Mouse (Mus musculus) right cerebral cortex, postnatal 10 days (tissue): ENCODE results near the gene Gpd1l.
"Not testable (repeated sequence)": the region's sequence is repeated elsewhere in the genome, so short reads cannot be mapped to it uniquely, and the experiment has no call there.

Experiments
- DNase-seq, 2 experiments: peaks; one replicate each; pipeline ENCODE4 v3.0.0; 2021; ENCODE audit warnings: low spot score in 2 of 2

Gpd1l gene

GRCm38 (mm10) chr9:114933723-114934171 is at the start of gene Gpd1l:
Gene Gpd1l, minus strand, starts transcription at chr9:114933987.
- peak; percentile 97 for DNase-seq

GRCm38 (mm10) chr9:114982689-114983360 is 49.0 kb upstream of the Gpd1l start, which contains the start of gene Rps27rt:
Gene Rps27rt, minus strand, starts transcription at chr9:114982739.
- peak in 1 of 2 experiments; percentile 43 for DNase-seq

GRCm38 (mm10) chr9:114979969-114980368 is 46.2 kb upstream of the Gpd1l start:
- peak; percentile 57 to 70 for DNase-seq

DNA sequence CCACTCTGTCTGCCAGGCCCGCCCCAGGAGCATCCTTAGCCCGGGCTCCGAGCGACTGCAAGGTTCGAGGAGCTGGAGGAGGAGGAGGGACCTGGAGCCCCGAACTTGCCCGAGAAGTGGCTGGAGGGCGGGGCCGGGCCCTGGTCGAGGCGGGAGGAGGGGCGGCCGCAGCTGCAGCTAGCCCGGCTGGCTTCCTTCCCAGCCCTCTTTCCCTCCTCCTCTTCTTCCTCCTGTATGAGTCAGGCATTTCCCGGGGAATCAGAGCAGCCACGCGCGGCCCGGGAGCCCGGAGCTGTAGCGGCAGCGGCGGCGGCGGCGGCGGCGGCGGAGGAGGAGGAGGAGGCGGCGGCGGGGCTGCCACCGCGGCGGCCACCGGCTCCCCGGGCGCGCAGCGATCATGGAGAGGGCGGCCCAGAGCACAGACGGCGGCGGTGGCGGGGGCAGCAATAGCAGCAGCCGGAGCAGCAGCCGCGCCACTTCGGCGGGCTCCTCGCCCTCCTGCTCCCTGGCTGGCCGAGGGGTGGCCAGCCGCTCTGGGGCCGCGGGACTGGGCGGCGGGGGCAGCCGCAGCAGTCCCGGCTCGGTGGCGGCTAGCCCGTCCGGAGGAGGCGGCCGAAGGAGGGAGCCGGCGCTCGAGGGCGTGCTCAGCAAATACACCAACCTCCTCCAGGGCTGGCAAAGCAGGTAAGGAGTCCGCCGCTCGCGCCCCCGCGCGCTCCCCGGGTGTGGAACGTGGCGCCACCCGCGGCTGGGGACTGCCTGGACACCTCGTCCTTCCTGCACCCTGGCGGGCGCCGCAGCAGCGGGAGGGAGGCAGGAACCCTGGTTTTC is 44.7 kb upstream of the Gpd1l start, which contains the start of gene Osbpl10:
Osbpl10 (plus strand) TSS at position 289 of the 831 bp plus-strand sequence.
- peak; percentile 87 to 89 for DNase-seq

GRCm38 (mm10) chr9:114977461-114978280 is 43.9 kb upstream of the Gpd1l start:
- peak; percentile 69 to 88 for DNase-seq

DNA sequence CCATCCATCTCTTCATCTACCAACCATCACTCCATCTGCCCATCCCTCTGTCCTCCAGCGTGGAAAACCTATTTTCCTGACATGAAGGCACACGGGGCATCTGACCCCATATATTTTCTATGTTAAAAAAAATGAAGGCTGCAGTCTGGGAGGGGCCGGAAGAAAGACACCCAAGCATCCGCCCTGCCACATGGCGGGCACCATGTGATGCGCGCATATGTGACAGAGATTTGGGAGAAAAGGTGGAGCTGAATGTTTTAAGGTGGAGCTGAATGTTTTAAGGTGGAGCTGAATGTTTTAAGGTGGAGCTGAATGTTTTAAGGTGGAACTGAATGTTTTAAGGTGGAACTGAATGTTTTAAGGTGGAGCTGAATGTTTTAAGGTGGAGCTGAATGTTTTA is 32.5 kb upstream of the Gpd1l start:
- not testable (repeated sequence) for DNase-seq

DNA sequence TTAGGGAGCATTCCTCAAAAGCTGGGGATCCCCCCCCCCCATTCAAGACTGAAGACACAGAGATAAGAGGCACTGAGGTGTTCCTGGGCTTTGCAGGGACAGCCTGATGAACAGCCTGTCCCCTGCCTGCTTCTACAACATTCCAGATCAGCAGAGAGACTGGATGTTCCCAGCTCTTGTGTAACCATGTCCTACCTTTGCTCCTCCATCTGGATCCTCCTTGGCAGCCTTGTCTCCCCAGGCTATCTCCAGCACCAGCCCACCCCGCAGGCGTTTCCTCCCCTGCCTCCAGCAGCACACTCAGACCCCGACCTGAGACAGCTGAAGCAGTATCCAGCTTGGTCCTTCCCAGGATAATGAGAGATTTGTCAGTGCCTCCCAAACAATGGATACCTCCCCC is 30.3 kb upstream of the Gpd1l start:
- DNase-seq = no peak

DNA sequence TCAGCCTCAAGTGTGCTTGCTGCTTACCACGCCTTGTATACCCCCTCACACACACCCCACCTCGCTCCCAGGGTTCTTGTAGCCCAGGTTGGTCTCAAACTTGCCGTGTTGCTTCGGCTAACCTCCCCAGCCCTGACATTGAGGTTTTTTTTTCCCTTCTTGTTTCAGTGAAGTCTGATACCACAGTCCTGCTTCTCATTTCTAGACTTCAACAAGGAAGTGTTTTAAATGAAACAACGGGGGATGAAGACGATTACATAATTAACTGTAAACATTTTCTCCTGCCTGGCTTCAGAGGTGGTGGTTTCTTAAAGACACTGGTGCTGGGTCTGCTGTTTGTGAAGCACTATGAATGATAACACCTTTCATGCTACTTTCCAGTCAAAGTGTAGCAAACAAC is 27.1 kb upstream of the Gpd1l start:
- no peak for DNase-seq

DNA sequence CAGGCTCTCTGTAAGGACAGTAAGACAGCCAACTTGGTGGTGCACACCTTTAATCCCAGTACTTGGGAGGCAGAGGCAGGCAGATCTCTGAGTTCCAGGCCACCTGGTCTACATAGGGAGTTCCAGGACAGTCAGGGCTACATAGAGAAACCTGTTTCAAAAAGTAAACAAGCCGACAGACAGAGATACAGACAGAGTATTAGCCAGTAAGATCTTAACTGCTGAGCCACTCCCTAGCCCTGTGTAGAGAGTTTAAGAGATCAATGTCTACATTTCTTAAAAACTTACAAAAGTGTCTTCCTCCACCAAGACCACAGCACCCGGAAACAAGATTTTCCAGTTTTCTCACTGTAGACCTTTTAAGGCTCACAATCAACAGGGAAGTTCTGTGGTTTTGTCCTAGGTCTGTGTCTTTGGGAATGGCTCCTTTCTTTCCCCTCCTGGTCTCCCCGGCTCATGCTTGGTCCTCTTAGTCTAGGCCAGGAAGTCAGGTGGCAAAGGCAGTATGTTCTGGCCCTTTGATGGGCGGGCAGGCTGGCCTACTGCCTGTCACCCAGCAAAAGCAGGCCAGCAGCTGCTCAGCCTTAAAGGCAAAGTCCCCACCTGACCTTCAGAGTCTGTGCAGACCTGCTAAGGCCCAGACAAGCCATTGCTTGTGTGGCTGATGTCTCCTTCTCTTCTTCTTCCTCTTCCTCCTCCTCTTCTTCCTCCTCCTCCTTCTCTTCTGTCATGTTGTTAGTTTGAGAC is 26.4 kb upstream of the Gpd1l start:
- DNase-seq = no peak

GRCm38 (mm10) chr9:114956945-114957344 is 23.2 kb upstream of the Gpd1l start:
- no peak for DNase-seq

DNA sequence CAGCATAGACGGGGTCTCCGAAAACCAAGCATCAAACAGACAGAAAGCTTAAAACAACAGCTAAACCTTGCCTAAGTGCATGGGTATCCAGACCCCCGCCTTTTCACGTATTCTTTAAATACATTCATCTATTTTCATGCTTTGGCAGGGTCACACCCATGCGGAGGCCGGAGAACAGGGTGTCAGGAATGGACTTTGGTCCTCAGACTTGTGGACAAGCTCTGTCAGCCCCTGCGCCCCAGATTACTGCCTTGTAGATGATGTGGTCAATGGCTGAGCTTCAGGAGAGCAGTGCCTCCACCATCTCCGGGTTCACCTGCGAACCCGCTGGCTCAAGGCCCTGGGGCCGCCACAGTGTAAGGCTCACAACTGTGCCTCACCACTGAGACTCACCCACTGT is 21.6 kb upstream of the Gpd1l start:
- no peak for DNase-seq

DNA sequence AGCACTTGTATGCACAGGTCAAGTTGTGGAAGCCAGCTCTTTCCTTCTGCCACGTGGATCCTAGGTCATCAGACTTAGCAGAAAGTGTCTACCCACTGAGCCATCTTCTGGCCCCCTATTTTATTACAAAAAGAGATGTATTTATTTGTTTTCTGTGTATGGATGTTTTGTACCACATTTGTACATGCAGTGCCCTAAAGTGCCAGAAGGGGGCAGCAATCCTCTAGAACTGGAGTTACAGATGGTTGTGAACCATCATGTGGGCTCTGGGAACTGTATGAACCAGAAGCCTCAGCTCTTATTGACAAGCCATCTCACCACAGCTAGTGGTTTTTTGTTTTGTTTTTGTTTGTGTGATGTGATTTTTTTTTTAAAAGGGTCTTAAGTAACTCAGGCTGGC is 19.1 kb upstream of the Gpd1l start:
- DNase-seq = no peak

DNA sequence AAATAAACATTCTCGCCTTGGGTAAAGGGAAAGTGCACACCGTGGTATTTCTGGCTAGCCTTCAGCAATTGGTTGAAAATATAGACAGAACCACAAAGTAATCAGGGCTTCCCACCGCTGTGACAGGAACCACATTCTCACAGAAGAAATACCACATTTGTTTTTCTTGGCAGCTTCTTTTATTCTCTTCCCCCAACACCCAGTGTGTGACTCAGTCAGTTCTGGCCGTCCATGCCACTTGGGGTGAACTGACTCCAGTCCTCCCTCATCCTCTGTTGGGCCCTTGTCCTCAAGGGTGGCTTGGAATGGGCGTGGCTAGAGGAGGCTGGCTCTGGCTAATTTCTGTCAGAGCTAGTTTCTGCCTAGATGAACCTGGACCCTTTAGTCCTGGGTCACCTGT is 14.6 kb upstream of the Gpd1l start:
- DNase-seq = no peak

- no peak for DNase-seq
These were observed 11.8 kb upstream of the Gpd1l start for GRCm38 (mm10) chr9:114945576-114945975.

GRCm38 (mm10) chr9:114944642-114945041 is 10.9 kb upstream of the Gpd1l start:
- DNase-seq = no peak

DNA sequence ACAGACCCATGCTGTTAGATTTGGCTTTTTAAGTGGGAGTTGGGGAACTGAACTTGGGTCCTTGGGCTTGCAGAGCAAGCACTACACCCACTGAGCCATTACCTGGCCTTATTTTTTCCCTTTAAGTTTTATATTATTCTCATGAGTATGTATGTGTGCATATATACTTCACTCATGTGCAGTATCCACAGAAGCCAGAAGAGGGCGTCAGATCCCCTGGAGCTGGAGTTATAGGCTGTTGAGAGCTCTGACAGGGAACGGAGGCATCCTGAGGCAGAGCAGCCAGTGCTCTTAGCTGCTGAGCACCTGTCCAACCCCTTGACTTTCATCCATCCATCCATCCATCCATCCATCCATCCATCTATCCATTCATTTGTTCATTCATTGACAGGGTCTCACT is 2.9 kb upstream of the Gpd1l start:
- DNase-seq = no peak

GRCm38 (mm10) chr9:114935321-114935720 is 1.5 kb upstream of the Gpd1l start:
- DNase-seq = no peak

- no peak for DNase-seq
These were observed 444 bp upstream of the Gpd1l start for GRCm38 (mm10) chr9:114934231-114934630.

DNA sequence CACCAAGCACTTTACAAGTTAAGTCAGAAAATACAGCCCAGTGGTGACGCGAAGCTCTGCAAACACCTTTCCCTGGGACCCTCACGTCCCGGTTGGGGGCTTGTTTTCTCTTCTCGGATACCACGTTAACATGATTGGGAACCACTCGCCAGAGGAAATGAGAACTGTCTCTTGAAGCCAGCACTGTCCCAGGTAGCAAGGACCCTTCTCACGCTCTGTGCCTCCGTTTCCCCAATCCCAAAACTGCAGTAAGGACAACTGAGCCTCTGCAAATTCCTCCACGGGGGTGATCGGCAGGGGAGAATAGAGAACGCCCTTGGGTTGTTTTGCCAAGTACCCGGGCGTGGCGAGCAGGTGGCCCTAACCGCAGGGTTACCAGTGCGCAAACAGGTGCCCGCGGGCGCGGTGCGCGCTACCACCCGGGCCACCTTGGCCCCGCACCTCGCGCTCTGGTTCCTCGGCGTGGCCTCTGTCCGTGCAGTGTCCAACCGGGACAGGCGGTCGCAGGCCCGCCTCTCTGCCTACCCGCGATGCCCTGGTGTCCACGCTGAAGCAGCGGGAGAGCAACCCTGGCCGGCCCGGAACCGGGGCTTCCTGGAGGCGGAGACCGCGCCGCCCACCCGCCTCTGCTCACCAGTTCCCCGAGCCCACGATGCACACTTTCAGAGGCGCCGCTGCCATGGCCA is 607 bp downstream of the Gpd1l start:
- no peak for DNase-seq

- DNase-seq = no peak
These were observed 1.2 kb downstream of the Gpd1l start for GRCm38 (mm10) chr9:114932607-114933006.
